Mouse (Mus musculus): ENCODE results near the gene Rhou. TPM values are rescaled to one million over a fixed set of nuclear protein-coding genes. Genes with fewer than 3 reads are reported as not detected.

Gene Rhou
- total and polyA plus RNA-seq, 3 experiments: 0.08 to 0.16 TPM; not detected in 1

DNA sequence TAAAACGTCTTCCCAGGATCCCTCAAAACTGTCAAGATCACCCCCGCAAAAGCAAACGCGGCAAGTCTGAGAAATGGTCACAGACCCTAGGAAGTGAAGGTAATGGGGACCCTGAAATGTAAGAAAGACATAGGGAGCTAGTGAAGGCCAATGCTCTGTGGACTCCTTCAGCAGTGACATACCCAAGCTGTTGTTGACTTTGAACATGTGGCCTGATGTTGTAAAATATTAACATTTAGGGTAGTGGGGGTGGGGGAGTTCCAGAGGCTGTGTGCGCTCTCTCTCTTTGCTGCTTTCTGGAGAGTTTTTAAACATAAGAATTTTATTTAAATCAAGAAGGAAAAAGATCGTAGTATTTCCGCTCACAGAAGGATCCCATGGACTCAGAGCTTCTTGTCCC is 29.6 kb downstream of the Rhou start:
- H3K9ac ChIP-seq (ENCODE audit: insufficient read depth, low read depth): no peak overlapping the region
- in situ Hi-C loops (cut with MboI; ENCODE audit: low pct_ligation_motif_present, low pct_unique_long_range_greater_than_20kb, low sequenced_read_pairs) (no loop called here), dilution Hi-C loops (cut with MboI; ENCODE audit: extremely low pct_ligation_motif_present, extremely low pct_unique_long_range_greater_than_20kb, low sequenced_read_pairs) (no loop called here)
- TF ChIP-seq MAFK (IDR thresholded peaks at IDR 0.05; ENCODE audit: insufficient replicate concordance, low read length) (no peak), POLR2A (IDR thresholded peaks at IDR 0.05; ENCODE audit: low read depth, low read length) (no peak), E2F4 (IDR thresholded peaks at IDR 0.05; ENCODE audit: insufficient replicate concordance, low read depth, low read length) (no peak), UBTF (IDR thresholded peaks at IDR 0.05; ENCODE audit: low read depth, low read length) (no peak), SIN3A (IDR thresholded peaks at IDR 0.05; ENCODE audit: low read length) (no peak), NRF1 (IDR thresholded peaks at IDR 0.05; ENCODE audit: low read depth, low read length) (no peak), RAD21 (IDR thresholded peaks at IDR 0.05; ENCODE audit: low read depth, low read length) (no peak), KAT2A (IDR thresholded peaks at IDR 0.05; ENCODE audit: insufficient replicate concordance, low read length) (no peak), MYC (IDR thresholded peaks at IDR 0.05; ENCODE audit: low read depth, low read length) (no peak), RCOR1 (conservative IDR thresholded peaks at IDR 0.05; ENCODE audit: low read depth, low read length) (no peak), JUN (IDR thresholded peaks at IDR 0.05; ENCODE audit: insufficient read depth, low read depth, low read length) (no peak), JUND (conservative IDR thresholded peaks at IDR 0.05; ENCODE audit: low read depth, low read length) (no peak), ZMIZ1 (IDR thresholded peaks at IDR 0.05; ENCODE audit: low read depth, low read length) (no peak), NELFE (IDR thresholded peaks at IDR 0.05; ENCODE audit: low read depth, low read length) (no peak), EP300 (IDR thresholded peaks at IDR 0.05; ENCODE audit: low read length) (no peak)
- H3K79me2 ChIP-seq (replicated peaks; ENCODE audit: control insufficient read depth, extremely low read depth, insufficient read depth, poor library complexity, severe bottlenecking): no peaks in the 10 kb centered on the region
- no peaks in the 10 kb centered on the region for H3K36me3 ChIP-seq (replicated peaks in 1 of 2; ENCODE audit: control insufficient read depth in 1 of 2, insufficient read depth in 1 of 2, low read length in 1 of 2)
- peaks cover 5% of the 10 kb centered on the region for H3K27me3 ChIP-seq (replicated peaks)
- H3K4me2 ChIP-seq (ENCODE audit: insufficient read depth, low read depth, poor library complexity, severe bottlenecking): no peak overlapping the region
- H3K9me3 ChIP-seq (replicated peaks; ENCODE audit: low read length): no peaks in the 10 kb centered on the region
- H3K4me3 ChIP-seq (replicated peaks in 1 of 3; ENCODE audit: low read depth in 2 of 3, low read length in 2 of 3, poor library complexity in 1 of 3): no peak overlapping the region
- no peak for DNase-seq (ENCODE audit: extremely low read depth)
- peaks cover 4 to 10% of the 10 kb centered on the region in 2 experiments for H3K4me1 ChIP-seq (ENCODE audit: control insufficient read depth in 1 of 2, insufficient read depth in 2 of 2)
- no peak overlapping the region for H3K27ac ChIP-seq (ENCODE audit: insufficient read depth, low read depth)

DNA sequence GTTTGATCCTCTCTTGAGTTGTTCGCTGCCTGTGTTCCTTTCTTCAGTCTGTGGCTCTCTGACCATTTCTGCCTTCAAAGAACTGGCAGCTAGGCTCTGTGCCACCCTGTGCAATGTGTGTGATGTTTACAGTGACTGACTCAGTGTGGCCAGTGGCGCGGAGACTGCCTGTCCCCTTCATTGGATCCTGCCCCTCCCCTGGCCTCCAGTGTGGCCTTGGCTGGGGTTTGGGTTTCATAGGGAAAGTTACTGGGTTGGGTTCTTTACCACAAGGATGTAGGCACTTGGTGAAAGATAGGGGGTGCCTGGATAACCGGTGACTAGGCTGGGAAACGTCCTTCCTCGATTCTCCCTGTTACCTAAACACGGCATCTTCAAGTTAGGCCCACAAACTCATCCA is 31.1 kb downstream of the Rhou start:
- Histone ChIP-seq H3K36me3 (replicated peaks in 1 of 2; ENCODE audit: control insufficient read depth in 1 of 2, insufficient read depth in 1 of 2, low read length in 1 of 2) (no peaks in the 10 kb centered on the region), H3K4me3 (replicated peaks in 1 of 3; ENCODE audit: low read depth in 2 of 3, low read length in 2 of 3, poor library complexity in 1 of 3) (no peak overlapping the region), H3K9ac (ENCODE audit: insufficient read depth, low read depth) (no peak overlapping the region), H3K4me1 (ENCODE audit: control insufficient read depth in 1 of 2, insufficient read depth in 2 of 2) (peaks cover 4 to 7% of the 10 kb centered on the region in 2 experiments), H3K27me3 (replicated peaks) (peaks cover 10% of the 10 kb centered on the region), H3K9me3 (replicated peaks; ENCODE audit: low read length) (no peaks in the 10 kb centered on the region), H3K4me2 (ENCODE audit: insufficient read depth, low read depth, poor library complexity, severe bottlenecking) (no peak overlapping the region), H3K27ac (ENCODE audit: insufficient read depth, low read depth) (no peak overlapping the region), H3K79me2 (replicated peaks; ENCODE audit: control insufficient read depth, extremely low read depth, insufficient read depth, poor library complexity, severe bottlenecking) (no peaks in the 10 kb centered on the region)
- dilution Hi-C loops (cut with MboI; ENCODE audit: extremely low pct_ligation_motif_present, extremely low pct_unique_long_range_greater_than_20kb, low sequenced_read_pairs): no loop called here
- TF ChIP-seq USF2 (conservative IDR thresholded peaks at IDR 0.05; ENCODE audit: low read depth, low read length): no peak
- no peak for TF ChIP-seq SMC3 (IDR thresholded peaks at IDR 0.05; ENCODE audit: low read depth, low read length)
- TF ChIP-seq CHD1 (IDR thresholded peaks at IDR 0.05; ENCODE audit: low read depth, low read length): no peak
- no peak for TF ChIP-seq TCF12 (IDR thresholded peaks at IDR 0.05; ENCODE audit: low read depth, low read length)
- no peak for TF ChIP-seq BHLHE40 (IDR thresholded peaks at IDR 0.05; ENCODE audit: low read depth, low read length)
- TF ChIP-seq ZC3H11A (IDR thresholded peaks at IDR 0.05; ENCODE audit: low read depth, low read length): no peak
- TF ChIP-seq MYC (IDR thresholded peaks at IDR 0.05; ENCODE audit: low read depth, low read length): no peak
- no peak for TF ChIP-seq MAX (IDR thresholded peaks at IDR 0.05; ENCODE audit: low read length)
- no peak for TF ChIP-seq JUN (IDR thresholded peaks at IDR 0.05; ENCODE audit: insufficient read depth, low read depth, low read length)
- TF ChIP-seq MAZ (IDR thresholded peaks at IDR 0.05; ENCODE audit: low read depth, low read length): no peak
- TF ChIP-seq NELFE (IDR thresholded peaks at IDR 0.05; ENCODE audit: low read depth, low read length): no peak
- no peak for TF ChIP-seq ETS1 (conservative IDR thresholded peaks at IDR 0.05; ENCODE audit: low read depth, low read length)
- no peak for TF ChIP-seq RAD21 (IDR thresholded peaks at IDR 0.05; ENCODE audit: low read depth, low read length)
- TF ChIP-seq CHD2 (IDR thresholded peaks at IDR 0.05; ENCODE audit: low read length): no peak
- no peak for TF ChIP-seq KAT2A (IDR thresholded peaks at IDR 0.05; ENCODE audit: insufficient replicate concordance, low read length)
- no peak for DNase-seq (ENCODE audit: extremely low read depth)
- in situ Hi-C loops (cut with MboI; ENCODE audit: low pct_ligation_motif_present, low pct_unique_long_range_greater_than_20kb, low sequenced_read_pairs): no loop called here

All from CH12.LX (cell line).